Mouse (Mus musculus): ENCODE measurements at regions not wholly inside any gene's neighbourhood (a gene's known extent, or its start where the extent isn't known, plus 50 kb on each side); places are given as distances from the start of the nearest gene placed in this dataset.

DNA sequence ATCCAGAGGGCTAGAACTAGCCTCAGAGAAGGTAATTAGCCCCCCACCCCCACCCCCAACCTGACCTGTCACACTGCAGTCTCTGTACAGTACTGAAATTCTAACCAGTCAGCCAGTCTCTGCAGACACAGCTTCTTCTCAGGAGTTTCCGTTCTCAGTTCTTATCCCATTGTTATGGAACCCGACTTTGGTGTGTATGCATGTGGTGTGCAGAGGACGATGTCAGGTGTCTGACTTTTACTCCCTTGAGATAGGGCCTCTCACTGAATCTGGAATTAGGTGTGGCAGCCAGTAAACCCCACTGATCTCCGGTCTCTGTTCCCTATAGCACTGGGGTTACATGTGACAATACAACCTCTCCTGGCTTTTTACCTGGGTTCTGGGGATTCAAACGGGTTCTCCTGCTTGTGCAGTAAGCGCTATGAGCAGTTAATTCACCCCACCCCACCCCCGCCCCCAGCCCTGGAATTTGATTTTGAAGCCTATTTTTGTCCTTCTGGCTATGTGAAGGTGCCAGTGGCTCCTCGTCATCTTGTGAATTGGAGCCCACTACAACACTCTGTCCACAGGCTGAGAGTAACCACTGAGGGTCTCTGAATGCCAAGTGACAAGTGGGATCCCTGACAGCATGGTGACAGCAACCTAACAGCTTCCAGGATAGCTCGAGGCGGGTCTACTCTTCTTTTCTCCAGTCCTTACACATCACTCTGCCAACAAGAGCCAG lies 429.4 kb downstream of the Fut8 start:
- DNase-seq (ENCODE audit: low read depth) = no peak

GRCm38 (mm10) chr12:77667875-77668204 lies 429.9 kb downstream of the Fut8 start:
- DNase-seq (ENCODE audit: low read depth) = peak; percentile 62

DNA sequence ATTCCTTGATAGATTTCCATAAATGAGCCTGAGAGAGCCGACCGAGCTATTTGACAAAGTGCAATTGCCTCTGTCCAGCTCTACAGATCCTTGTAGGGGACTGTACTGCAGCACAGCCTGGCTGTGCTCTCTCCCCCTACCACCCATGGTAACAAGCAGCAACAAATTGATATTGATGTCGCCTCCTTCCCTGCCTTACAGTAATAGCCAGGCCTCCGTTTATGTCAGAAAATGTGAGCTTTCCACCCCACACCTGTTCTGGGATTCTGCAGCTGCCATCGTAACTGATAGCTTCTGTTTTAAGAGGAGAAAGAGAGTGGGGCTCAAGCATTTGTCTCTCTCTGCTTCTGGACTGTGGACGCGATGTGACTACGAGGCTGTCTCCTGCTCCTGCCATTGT lies 432.6 kb downstream of the Fut8 start:
- DNase-seq (ENCODE audit: low read depth) = no peak

DNA sequence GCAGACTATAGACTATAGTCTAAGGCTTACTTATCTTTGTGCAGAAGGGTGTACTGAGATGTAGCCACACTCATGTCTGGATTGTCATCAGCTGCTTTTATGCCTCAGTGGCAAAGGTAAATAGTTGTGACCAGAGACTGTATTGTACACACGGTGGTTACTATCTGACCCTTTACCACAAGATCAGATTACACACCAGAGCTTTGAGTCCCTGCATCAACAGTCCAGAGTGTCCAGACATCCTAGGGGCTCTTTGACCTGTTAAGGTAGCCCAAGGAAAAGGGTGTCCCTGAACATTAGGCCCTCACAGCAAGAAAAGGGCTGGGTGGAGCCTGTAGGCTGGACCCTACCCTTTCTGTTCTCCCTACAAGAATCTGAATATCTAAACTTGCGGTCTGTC lies 436.4 kb downstream of the Fut8 start:
- DNase-seq (ENCODE audit: low read depth) = no peak

GRCm38 (mm10) chr12:77674755-77675154 lies 436.8 kb downstream of the Fut8 start:
- peak; percentile 38 for DNase-seq (ENCODE audit: low read depth)

DNA sequence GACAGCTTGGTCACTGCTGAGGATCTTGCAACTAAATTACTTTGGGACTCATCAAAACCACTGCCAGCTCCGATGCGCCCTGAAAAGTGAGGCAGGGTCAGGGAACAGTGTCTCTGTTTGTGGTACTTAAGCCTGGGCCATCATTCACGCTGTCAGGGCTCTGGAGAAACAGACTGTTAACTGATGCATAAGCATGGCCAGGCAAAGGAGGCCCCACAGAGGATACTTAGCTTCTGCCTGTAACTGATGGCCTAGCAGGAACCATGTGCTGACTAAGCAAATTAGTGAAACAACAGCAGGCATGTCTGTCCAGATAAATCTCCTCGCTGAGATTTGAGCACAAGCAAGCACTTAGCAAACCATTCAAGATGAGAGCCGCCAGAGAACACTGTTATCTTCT lies 440.1 kb downstream of the Fut8 start:
- DNase-seq (ENCODE audit: low read depth) = no peak

- no peak for DNase-seq (ENCODE audit: low read depth)
Observed at GRCm38 (mm10) chr12:77694101-77694500, 456.2 kb downstream of the Fut8 start.

DNA sequence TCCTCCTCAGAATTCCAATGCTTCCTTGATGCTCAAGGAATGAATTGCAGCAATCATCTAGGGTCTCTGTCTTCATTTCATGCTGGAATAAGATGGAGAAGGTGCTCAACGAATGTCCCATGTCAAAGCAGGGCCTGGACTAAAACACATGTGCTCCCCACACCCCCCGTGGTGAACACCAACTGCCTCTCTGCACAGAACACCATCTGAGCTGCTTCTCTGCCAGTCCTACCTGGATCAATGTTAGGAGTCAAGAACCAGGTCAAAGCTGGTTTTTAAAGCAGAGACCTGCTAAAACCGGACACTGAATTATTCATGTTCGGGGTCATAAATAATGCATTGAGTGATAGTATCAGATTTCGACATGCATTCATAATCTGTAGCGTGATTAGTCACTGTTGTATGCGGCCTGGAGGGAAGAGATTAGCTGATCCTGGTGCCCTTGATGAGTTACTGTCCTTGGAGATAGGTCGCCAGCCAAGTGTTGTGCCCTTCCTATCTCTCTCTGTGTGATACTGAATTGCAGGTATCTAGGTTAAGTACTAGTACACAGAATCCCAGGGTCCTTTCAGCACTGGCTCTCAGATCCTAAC lies 458.2 kb downstream of the Fut8 start:
- no peak for DNase-seq (ENCODE audit: low read depth)

DNA sequence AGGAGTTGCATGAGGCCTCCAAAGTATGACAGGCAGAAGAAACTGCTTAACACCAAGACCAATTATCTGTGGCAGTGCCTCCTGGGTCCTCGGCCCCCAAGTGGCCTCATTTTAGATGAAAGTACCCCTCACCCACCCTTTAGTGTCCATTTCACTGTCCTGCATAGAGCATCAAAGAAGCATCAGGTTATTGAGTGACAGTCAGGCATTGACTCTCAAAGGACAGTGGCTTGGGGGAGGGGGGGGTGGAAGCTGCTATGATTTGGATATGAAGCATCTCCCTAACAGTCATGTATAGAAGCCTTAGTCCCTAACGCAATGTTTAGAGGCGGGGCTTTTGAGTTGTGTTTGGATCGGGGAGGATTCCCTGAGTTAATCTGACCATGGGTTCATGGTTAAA lies 458.7 kb downstream of the Fut8 start:
- no peak for DNase-seq (ENCODE audit: low read depth)

DNA sequence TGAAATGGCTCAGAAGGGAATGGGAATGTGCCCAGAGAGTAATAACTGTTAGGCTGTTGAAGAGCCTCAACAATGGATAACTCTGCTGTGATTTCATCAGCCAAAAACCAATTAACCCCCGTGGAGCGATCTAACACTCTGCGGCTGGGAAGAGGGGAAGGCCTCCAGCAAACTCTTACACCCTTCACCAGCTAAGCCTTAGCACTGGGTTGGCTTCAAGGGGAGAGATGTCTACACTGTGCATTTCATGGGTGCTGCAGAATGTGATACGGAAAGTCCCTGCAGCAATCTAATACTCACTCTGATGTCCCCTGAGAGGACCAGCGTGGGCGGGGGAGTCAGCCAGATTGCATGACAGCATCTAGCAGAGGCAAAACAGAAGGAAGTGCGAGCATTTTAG lies 460.2 kb downstream of the Fut8 start:
- no peak for DNase-seq (ENCODE audit: low read depth)

DNA sequence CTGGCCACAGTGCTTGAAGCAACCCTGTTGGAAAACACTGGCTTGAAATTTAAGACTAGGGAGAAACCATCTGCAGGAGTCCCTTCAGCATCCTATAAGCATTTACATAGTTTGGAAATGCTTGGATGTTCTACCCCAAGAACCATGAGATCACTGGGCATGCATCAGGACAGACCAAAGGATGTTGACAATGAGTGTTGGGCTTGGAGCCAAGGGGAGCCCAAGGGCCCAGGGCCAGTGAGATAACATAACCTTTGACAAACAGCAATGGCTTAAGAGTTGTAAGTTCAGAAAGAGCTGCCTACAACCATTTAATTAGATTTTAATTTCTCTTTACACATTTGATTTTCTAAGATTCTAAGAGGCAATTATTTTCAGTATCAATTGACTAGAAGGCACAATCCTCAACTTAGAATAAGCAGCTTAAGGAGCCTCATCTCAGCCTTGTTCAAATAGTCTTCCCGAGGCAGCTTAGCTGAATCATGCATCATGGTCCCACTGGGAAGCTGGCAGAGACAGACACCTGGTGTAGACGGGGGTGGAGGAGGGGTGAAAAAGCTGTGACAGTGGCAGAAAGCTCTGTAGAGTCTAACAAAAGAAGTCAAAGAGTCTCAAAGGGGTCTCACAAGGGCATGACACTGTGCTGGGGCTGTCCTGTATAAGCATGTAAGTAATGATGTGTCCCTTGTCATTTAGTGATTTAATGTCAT lies 462.1 kb downstream of the Fut8 start:
- no peak for DNase-seq (ENCODE audit: low read depth)

DNA sequence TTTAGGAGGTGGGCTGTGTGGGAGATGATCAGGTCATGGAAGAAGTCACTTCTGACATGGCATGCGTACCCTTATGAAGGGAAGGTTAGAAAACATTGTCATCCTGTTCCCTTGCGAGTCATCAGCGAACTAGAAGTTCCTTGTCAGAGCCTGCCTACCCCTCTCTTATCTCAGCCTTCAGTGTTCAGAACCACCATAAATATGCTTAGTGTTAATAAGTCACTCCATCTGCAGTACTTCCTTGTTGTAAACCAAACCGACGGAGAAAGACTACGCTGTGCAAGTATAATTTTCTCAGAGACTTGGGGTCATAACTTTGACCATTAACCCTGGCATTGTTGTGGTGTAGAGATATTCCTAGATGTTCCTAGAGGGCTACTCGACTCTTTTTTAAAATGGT lies 477.6 kb downstream of the Fut8 start:
- DNase-seq (ENCODE audit: low read depth) = no peak

DNA sequence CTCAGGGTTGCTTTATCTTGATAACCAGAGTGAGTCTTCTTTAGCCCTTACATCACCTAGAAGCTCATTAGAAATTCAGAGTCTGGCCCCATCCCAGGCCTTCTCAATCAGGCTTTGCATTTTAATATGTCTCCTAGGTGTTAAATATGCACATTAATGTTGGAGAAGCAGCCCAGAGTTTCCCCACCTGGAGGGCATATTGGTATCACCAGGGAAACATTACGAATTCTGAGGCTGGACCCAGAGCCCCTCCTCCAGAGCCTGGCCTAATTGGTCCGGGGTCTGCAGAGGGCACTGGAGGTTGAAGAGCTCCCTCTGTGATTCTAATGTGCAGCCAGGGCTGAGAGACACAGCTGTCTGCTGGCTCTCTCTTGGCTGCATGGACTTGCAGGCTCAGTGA lies 478.1 kb downstream of the Fut8 start:
- DNase-seq (ENCODE audit: low read depth) = no peak

GRCm38 (mm10) chr12:77727766-77728165 lies 466.3 kb upstream of the Gm6657 start:
- DNase-seq (ENCODE audit: low read depth) = no peak

DNA sequence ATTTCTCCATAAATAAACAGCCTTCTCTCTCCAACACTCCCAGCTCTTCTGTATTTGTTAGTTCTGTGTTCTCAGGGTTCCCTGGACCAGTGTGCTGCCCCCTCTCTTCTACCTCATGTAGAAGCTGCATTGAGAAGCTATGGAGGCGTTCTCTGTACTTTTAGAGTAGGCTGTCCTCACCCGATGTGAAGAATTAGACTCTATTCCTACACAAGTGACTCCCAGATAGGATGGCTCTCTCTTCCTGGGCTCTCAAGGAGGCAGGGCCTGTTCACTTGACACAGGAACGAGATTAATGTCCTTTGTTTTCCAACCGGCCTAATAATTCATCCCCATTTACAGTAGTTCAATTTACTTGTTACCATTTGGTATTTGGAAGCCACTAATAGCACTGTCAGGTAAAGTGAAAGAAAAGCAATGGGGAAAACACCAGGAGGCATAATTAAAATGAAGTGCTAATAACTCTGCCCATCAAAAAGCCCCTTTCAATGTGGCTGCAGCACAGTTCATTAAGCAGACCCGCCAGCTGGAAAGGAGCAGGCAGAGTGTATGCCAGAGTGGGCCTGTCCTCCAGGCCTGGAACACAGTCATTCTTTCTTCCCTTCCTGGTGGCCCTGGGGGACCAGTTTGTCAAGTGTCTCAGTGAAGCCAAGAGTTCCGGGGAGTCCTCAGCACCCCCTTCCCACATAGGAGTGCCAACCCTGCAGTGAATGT lies 454.8 kb upstream of the Gm6657 start:
- DNase-seq (ENCODE audit: low read depth) = no peak

GRCm38 (mm10) chr12:77742716-77743115 lies 451.3 kb upstream of the Gm6657 start:
- no peak for DNase-seq (ENCODE audit: low read depth)

- no peak for DNase-seq (ENCODE audit: low read depth)
Observed at GRCm38 (mm10) chr12:77749438-77750007, 444.5 kb upstream of the Gm6657 start.

- DNase-seq (ENCODE audit: low read depth) = no peak
Observed at GRCm38 (mm10) chr12:77752181-77752580, 441.9 kb upstream of the Gm6657 start.

DNA sequence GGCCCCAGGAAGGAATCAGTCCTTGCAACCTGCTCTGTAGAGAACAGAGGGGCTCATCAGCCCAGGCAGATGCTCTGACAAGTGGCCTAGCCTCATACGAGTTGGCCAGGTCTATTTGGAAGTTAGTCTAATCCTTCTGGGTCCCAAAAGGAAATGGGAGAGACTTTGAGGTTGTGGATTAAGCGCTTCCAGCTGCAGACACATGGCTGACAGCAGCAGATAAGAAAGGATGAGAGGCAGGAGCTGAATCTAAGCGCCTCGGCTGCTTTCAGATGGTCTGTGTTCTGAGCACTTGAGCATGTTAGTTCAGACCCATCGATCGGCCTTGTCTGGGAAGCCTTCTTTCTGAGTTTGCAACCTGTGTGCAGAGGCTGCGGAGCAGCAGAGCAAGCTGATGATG lies 438.0 kb upstream of the Gm6657 start:
- DNase-seq (ENCODE audit: low read depth) = no peak

DNA sequence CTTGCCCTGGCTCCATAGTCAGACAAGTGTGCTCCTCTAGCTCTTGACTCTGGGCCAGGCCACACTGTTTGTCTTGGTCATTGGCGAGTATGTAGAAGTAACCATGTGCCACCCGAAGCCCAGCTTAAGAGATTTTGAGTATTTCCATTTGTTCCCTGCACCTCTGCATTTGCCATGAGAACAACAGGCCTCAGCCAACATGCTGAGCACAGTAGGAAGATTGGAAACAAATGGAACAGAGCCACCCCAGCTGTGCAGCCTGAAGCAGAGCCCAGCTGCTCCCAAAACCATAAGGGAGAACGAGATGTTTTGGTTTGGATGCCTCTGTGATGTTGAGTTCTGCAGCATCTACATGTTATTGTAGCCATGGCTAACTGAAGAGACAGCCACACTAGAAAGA lies 433.1 kb upstream of the Gm6657 start:
- no peak for DNase-seq (ENCODE audit: low read depth)

- no peak for DNase-seq (ENCODE audit: low read depth)
Observed at GRCm38 (mm10) chr12:77776011-77776546, 418.0 kb upstream of the Gm6657 start.

GRCm38 (mm10) chr12:77776755-77777154 lies 417.3 kb upstream of the Gm6657 start:
- DNase-seq (ENCODE audit: low read depth) = no peak

All from c-Kit-positive CD71-negative TER-119-negative erythroid progenitor cells, embryonic 14.5 days (primary cell).